Mouse (Mus musculus): Measurements from ENCODE around the gene Smim24. TPM values are rescaled to one million over a fixed set of nuclear protein-coding genes. Genes with fewer than 3 reads are reported as not detected.

Smim24 gene
- polyA plus RNA-seq (2015; fragmentation: Nextera tagmentation; extraction: Ambion mirVana) = 1.8 TPM in 2 replicates

DNA sequence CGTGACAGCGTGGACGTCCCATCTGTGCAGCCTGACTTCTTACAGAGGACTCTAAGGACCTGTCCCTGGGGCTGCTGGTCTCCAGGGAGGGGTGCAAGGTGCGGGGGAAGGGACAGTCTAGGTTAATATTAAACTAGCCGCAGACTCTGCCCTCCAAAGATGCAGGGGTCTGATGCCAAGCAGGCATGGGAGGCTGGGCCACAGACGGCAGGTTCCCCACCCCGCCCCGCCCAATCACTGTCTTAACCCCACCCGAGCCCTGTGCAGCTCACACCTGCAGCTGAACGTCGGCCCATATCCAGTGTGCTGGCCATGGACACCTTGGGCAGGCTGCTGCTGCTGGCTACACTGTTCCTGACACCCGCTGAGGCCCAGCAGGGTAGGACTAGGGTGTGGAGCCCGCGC lies at the start of gene Smim24:
Gene Smim24 (plus strand): TSS at position 271 of the 405 bp plus-strand sequence.
- WGBS (ENCODE audit: insufficient replicate concordance) = 55% methylated on average over 14 of the region's 14 CpGs
- Histone ChIP-seq H3K4me3 (replicated peaks) (peak within 1 kb of the TSS; percentile 34), H3K9me3 (replicated peaks) (no peaks in the 10 kb centered on the region), H3K27ac (peak within 1 kb of the TSS; percentile 55), H3K36me3 (peaks cover 19% of the 10 kb centered on the region), H3K4me1 (replicated peaks) (peaks cover 42% of the 10 kb centered on the region), H3K4me2 (peak within 1 kb of the TSS; percentile 66), H3K27me3 (no peaks in the 10 kb centered on the region), H3K9ac (peak within 1 kb of the TSS; percentile 50)
- DNase-seq = no peak
- ATAC-seq (ENCODE audit: low read depth) = no peak

DNA sequence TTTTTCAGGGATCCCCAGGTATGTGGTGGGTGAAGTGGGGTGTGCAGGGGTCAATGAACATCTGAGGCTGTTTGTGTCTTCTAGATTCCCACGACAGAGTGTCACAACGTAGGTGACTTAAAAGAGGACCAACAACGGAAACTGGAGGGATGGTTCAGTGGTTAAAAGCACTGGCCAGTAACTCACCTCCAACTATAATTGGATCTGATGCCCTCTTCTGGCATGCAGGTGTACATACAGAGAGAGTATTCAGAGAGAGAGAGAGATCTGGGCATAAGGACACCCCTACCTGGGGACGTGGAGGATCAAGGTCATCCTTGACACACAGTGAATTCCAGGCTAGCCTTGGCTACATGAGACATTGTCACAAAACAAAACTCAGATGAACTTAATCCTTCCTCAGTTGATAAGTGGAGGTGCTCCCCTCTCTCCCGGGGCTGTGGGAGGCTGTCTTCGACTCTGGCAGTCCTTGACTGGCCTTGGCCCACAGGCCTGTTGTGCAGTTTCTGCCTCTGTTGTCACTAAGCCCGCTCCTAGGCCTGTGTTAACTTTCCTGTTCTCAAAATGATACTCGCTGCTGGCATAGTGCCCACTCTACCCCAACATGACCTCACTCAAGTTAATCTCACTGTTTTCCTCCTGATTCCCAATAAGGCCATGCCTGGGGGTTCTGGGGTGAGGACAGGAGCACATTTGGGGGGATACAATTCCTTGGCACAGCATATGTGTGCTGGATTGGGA lies 48.3 kb upstream of the Smim24 start:
- Histone ChIP-seq H3K4me2 (no peak overlapping the region), H3K27me3 (peaks cover 51% of the 10 kb centered on the region), H3K9me3 (replicated peaks) (no peaks in the 10 kb centered on the region), H3K36me3 (peaks cover 14% of the 10 kb centered on the region), H3K9ac (no peak overlapping the region), H3K27ac (no peak overlapping the region), H3K4me3 (replicated peaks) (no peak overlapping the region), H3K4me1 (replicated peaks) (peaks cover 71% of the 10 kb centered on the region)
- ATAC-seq (ENCODE audit: low read depth) (no peak), DNase-seq (no peak)
- 44% methylated on average over 8 of the region's 8 CpGs for WGBS (ENCODE audit: insufficient replicate concordance)

DNA sequence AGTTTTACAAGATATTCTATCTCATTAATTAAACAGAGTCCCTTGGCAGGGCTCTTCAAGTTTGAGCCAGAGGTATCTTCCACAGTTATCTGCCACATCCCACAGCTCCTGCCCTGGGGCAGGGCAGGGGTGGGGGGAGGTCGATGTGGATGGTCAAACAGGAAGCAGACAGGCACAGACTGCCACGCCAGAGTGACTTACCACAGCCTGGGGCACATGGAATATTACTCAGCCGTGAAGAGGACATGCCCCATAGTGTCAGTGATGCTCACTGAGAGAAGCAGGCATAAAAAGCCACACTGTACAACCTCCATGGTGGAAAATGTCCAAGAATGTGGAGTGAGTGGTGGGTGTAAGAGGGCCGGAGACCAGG lies 47.7 kb upstream of the Smim24 start:
- DNase-seq = no peak
- H3K27me3 ChIP-seq = peaks cover 51% of the 10 kb centered on the region
- H3K27ac ChIP-seq = no peak overlapping the region
- H3K4me2 ChIP-seq = no peak overlapping the region
- no peak for ATAC-seq (ENCODE audit: low read depth)
- no peaks in the 10 kb centered on the region for H3K9me3 ChIP-seq (replicated peaks)
- H3K36me3 ChIP-seq = peaks cover 14% of the 10 kb centered on the region
- H3K9ac ChIP-seq = no peak overlapping the region
- 53% methylated on average over 4 of the region's 4 CpGs for WGBS (ENCODE audit: insufficient replicate concordance)
- H3K4me1 ChIP-seq (replicated peaks) = peaks cover 72% of the 10 kb centered on the region
- H3K4me3 ChIP-seq (replicated peaks) = no peak overlapping the region

DNA sequence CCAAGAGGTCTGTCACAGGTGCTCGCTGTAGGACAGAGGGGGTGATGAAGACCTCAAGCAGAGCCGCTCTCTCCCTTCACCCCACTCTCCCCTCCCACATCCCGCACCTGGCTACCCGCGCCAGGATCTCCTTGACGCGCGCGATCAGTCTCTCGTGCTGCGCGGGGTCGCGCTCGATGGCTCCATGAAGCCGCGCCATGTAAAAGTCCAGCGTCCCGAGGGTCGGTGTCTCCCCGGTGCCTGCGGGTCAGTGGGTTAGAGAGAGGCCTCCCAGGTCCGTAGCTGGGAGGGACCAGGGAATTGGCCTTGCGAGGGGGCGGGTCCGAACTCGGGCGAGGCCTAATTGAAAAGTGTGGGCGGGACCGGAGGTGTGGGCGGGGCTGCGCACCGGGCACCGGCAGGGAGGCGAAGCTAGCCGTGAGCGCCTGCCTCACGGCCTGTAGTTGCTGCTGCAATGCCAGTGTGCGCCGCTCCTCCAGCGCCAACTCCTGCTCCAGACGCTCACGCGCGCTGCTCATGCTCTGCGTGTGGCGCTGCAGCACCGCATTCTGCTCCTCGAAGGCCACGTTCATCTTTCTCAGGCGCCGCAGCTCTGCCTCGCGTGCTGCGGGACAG lies 46.3 kb upstream of the Smim24 start:
- Histone ChIP-seq H3K4me2 (peak overlapping the region; percentile 71), H3K9ac (peak overlapping the region; percentile 66), H3K4me3 (replicated peaks) (peak overlapping the region; percentile 42), H3K4me1 (replicated peaks) (peaks cover 65% of the 10 kb centered on the region), H3K9me3 (replicated peaks) (no peaks in the 10 kb centered on the region), H3K27ac (peak overlapping the region; percentile 54), H3K27me3 (peaks cover 45% of the 10 kb centered on the region), H3K36me3 (peaks cover 14% of the 10 kb centered on the region)
- 15% methylated on average over 54 of the region's 55 CpGs for WGBS (ENCODE audit: insufficient replicate concordance)
- ATAC-seq (ENCODE audit: low read depth) (peak; percentile 12; the same call in 1 of the 2 replicates), DNase-seq (peak; percentile 69)

DNA sequence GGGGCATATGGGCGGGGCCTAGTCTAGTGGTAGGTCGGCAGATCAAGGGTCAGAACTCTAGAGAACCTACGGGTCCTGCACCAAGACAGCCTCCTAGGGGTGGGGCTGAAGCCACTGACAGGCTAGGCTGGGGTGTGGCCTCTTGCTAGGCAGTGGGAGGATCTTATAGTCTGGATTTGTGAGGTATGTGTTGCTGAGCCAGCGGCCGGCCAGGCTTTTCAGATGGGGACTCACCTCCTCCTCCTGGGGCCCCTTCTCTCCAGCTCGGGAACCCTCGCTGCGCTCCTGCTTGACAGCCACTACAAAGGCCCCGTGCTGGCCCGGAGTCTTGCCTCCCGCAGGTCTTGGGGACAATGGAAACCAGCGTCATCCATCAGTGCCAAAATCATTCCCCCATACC lies 43.7 kb upstream of the Smim24 start:
- Histone ChIP-seq H3K9ac (peak overlapping the region; percentile 96), H3K4me1 (replicated peaks) (peaks cover 68% of the 10 kb centered on the region), H3K4me3 (replicated peaks) (peak overlapping the region; percentile 90), H3K4me2 (peak overlapping the region; percentile 98), H3K27me3 (peaks cover 20% of the 10 kb centered on the region), H3K27ac (peak overlapping the region; percentile 93), H3K9me3 (replicated peaks) (no peaks in the 10 kb centered on the region), H3K36me3 (peaks cover 14% of the 10 kb centered on the region)
- ATAC-seq (ENCODE audit: low read depth) (peak; percentile 45), DNase-seq (peak; percentile 79)
- WGBS (ENCODE audit: insufficient replicate concordance) = 6% methylated on average over 12 of the region's 12 CpGs

DNA sequence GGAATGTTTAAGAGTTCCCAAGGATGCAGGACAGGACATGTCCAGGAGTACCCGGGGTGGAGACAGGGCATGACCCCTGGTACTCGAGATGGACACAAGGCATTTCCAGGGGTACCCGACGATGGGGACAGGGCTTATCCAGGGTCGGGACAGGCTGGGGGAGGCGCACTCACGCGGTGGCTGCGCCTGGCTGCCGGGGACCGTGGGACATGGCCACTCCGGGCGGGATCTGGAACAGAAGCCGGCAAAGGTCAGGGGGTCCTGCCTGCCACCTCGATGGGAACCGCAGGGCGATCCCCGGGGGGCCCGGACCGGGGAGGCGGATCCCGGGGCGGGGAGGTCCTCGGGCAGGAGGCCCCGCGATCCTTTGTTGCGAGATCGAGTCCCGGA lies 42.9 kb upstream of the Smim24 start:
- H3K4me1 ChIP-seq (replicated peaks) = peaks cover 76% of the 10 kb centered on the region
- no peaks in the 10 kb centered on the region for H3K9me3 ChIP-seq (replicated peaks)
- WGBS (ENCODE audit: insufficient replicate concordance) = under 1% methylated on average over 29 of the region's 29 CpGs
- ATAC-seq (ENCODE audit: low read depth) (peak; percentile 1), DNase-seq (no peak)
- H3K27ac ChIP-seq = peak overlapping the region; percentile 93
- H3K9ac ChIP-seq = peak overlapping the region; percentile 96
- H3K4me2 ChIP-seq = peak overlapping the region; percentile 98
- H3K27me3 ChIP-seq = peaks cover 12% of the 10 kb centered on the region
- H3K36me3 ChIP-seq = peaks cover 14% of the 10 kb centered on the region
- peak overlapping the region; percentile 90 for H3K4me3 ChIP-seq (replicated peaks)

DNA sequence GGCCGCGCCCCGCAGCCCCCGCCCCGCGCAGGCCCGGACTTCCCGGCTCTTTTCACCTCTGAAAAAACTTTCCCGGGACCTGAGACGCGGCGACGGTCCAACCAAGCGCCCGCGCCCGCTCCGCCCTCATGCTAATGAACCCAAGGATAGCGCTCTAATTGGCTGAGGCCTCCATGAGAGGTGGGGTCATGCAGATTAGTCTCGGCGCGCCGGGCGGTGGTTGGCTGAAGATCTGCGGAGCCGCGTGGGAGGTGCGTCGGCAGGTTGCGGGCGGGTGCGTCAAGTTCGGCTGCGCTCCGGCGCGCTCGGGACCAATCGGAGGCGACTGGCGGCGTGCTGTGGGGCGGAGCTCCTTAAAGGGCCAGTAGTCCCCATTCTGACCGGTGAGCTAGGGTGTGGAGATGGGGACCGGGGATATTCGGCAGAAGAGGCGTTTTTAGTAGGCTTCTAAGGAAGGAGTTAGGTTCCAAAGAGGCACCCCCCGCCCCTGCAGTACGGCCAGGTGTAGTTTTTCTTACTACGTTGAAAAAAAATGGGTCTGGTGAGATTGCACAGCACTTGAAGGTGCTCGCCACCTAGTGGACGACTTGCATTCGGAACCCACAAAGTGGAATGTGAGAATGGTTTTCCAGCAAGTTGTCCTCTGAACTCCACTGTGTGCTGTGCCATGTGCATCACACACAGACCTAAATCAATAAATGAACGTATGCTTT lies 42.3 kb upstream of the Smim24 start, which contains the start of gene Hmg20b:
Gene Hmg20b (minus strand): TSS at position 130 of the 713 bp plus-strand sequence.
- peak; percentile 90 for ATAC-seq (ENCODE audit: low read depth)
- peak within 1 kb of the TSS; percentile 90 for H3K4me3 ChIP-seq (replicated peaks)
- no peaks in the 10 kb centered on the region for H3K9me3 ChIP-seq (replicated peaks)
- H3K9ac ChIP-seq = peak within 1 kb of the TSS; percentile 96
- H3K4me2 ChIP-seq = peak within 1 kb of the TSS; percentile 98
- peak within 1 kb of the TSS; percentile 93 for H3K27ac ChIP-seq
- peaks cover 82% of the 10 kb centered on the region for H3K4me1 ChIP-seq (replicated peaks)
- DNase-seq = peak; percentile 99
- peaks cover 14% of the 10 kb centered on the region for H3K36me3 ChIP-seq
- H3K27me3 ChIP-seq = peaks cover 7% of the 10 kb centered on the region
- under 1% methylated on average over 54 of the region's 54 CpGs for WGBS (ENCODE audit: insufficient replicate concordance)

DNA sequence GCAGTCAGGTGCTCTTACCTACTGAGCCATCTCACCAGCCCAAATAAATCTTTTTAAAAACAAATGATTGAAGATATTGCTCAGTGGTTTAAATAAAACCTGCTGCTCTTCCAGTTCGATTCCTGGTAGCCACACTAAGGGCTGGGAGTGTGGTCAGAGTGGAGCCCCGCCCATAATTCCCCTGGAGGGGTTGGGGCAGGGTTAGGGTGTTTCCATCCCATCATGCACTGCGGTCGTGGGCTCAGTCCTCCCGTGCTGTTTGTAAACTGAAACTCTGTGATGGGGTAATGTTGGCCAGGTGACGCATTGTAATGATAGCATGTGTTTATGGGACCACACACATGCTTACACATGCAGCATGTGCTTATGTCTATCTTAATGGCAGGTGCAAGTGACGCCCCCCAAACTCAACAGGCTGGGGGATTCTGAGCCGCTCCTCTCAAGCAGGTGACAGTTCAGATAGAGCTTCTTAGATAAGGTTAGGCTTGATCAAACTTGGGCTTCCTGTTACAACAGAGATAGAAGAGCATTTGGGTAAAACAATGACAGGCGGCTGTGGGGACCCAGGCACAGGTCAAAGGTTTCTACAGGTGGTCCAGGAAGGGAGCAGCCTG lies 41.1 kb upstream of the Smim24 start:
- Histone ChIP-seq H3K4me1 (replicated peaks) (peaks cover 86% of the 10 kb centered on the region), H3K27ac (peak overlapping the region; percentile 88), H3K36me3 (peaks cover 14% of the 10 kb centered on the region), H3K9ac (peak overlapping the region; percentile 60), H3K4me3 (replicated peaks) (peak overlapping the region; percentile 59), H3K9me3 (replicated peaks) (no peaks in the 10 kb centered on the region), H3K4me2 (peak overlapping the region; percentile 68), H3K27me3 (no peaks in the 10 kb centered on the region)
- WGBS (ENCODE audit: insufficient replicate concordance) = 6% methylated on average over 9 of the region's 9 CpGs
- DNase-seq (peak; percentile 83), ATAC-seq (ENCODE audit: low read depth) (peak; percentile 23; the same call in 1 of the 2 replicates)

DNA sequence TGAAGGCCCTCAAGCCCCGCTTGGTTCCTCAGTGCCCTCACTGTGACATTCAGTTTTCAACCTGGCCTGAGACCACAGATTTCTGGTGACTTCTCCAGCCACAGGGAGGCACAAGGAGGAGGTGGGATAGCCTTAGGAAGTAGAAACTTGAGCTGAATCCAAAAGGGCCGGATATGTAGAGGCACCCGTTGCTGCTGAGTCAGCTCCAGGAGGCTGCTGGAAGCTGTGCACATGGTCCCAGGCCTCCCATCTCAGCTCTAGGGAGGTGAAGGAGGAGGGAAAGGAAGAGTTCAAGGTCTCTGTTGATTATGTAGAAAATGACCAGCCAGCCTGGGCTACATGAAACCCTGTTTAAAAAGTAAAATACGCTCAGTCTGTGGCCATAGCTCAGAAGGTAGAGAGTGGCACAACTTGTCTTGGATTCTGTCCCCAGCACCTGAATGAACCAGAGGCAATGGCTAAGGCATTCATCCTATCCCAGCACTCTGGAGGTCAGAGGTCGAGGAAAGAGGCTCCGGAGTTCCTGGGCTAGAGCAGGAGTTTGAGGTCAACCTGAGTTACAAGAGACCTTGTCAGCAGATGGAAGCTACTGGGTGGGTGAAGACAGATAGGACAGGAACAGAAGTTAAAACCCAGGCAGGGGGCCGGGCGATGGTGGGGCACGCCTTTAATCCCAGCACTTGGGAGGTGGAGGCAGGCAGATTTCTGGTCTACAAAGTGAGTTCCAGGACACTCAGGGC lies 37.9 kb upstream of the Smim24 start:
- H3K4me1 ChIP-seq (replicated peaks) = peaks cover 77% of the 10 kb centered on the region
- 0 out of 2 replicates have a peak overlapping the region, but pooled peaks have one; percentile 11 for H3K9ac ChIP-seq
- no peak for ATAC-seq (ENCODE audit: low read depth)
- H3K27ac ChIP-seq = no peak overlapping the region
- DNase-seq = no peak
- H3K9me3 ChIP-seq (replicated peaks) = no peaks in the 10 kb centered on the region
- peaks cover 3% of the 10 kb centered on the region; the same call in 1 of the 2 replicates for H3K36me3 ChIP-seq
- H3K27me3 ChIP-seq = no peaks in the 10 kb centered on the region
- WGBS (ENCODE audit: insufficient replicate concordance) = 63% methylated on average over 9 of the region's 9 CpGs
- H3K4me2 ChIP-seq = no peak overlapping the region
- H3K4me3 ChIP-seq (replicated peaks) = no peak overlapping the region

DNA sequence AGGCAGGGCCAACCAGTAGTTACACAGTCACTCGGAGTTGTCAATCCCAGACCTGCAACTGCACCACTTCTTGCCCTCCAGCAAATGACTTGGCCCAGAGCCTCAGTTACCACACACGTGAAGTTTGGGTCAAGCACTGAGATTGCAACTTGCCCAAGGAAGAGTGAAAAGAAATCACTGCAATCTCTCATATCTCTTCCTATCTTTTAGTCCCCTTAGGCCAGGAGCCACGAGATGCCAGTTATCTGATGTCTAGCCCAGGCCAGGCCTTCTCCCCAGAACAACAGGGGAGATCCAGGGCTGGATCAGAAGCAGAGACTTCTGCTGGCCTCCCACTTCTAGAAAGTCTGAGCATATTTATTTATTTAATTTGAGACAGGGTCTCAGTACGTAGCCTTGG lies 37.3 kb upstream of the Smim24 start:
- peak overlapping the region; percentile 79; the same call in 1 of the 2 replicates for H3K27ac ChIP-seq
- DNase-seq (no peak), ATAC-seq (ENCODE audit: low read depth) (no peak)
- H3K4me1 ChIP-seq (replicated peaks) = peaks cover 83% of the 10 kb centered on the region
- H3K4me3 ChIP-seq (replicated peaks) = no peak overlapping the region
- 49% methylated on average over 4 of the region's 4 CpGs for WGBS (ENCODE audit: insufficient replicate concordance)
- H3K27me3 ChIP-seq = no peaks in the 10 kb centered on the region
- H3K36me3 ChIP-seq = peaks cover 9% of the 10 kb centered on the region
- H3K9me3 ChIP-seq (replicated peaks) = no peaks in the 10 kb centered on the region
- H3K9ac ChIP-seq = no peak overlapping the region
- H3K4me2 ChIP-seq = no peak overlapping the region
